Mouse (Mus musculus) midbrain, postnatal 0 days (tissue): ENCODE data around the gene Klhdc4. TPM values are rescaled to one million over a fixed set of nuclear protein-coding genes. Genes with fewer than 3 reads are reported as not detected.

Experiments
- ATAC-seq: fragments of 200-750 bp; cut with Nextera tagmentation; 2 replicates; pipeline ENCODE4 v1.8.0; 2017; ENCODE audit warnings: moderate number of reproducible peaks, mild to moderate bottlenecking, moderate TSS enrichment, moderate library complexity; ENCODE audit not compliant: low FRiP score
- DNase-seq: peaks from one replicate; pipeline ENCODE4 v3.0.0-alpha.2; 2015; ENCODE audit warnings: low spot score
- H3K27ac ChIP-seq: fragments of 300-500 bp; sonication (generic); 2 replicates; pipeline ENCODE4 v1.5.1; 2014; ENCODE audit warnings: low read depth, mild to moderate bottlenecking, low read length, mixed read lengths
- H3K27me3 ChIP-seq: fragments of 300-500 bp; sonication (generic); 2 replicates; pipeline ENCODE4 v1.6.1; 2014; ENCODE audit warnings: low read length, control low read depth, mixed read lengths; ENCODE audit not compliant: insufficient read depth
- H3K36me3 ChIP-seq: fragments of 300-500 bp; sonication (generic); 2 replicates; pipeline ENCODE4 v1.6.1; 2014; ENCODE audit warnings: low read length, control low read depth, mixed read lengths; ENCODE audit not compliant: insufficient read depth
- H3K4me1 ChIP-seq: fragments of 300-500 bp; sonication (generic); 2 replicates; pipeline ENCODE4 v1.6.1; 2014; ENCODE audit warnings: mild to moderate bottlenecking, control low read depth, antibody characterized with exemption, low read length, mixed read lengths; ENCODE audit not compliant: insufficient read depth
- H3K4me2 ChIP-seq: fragments of 300-500 bp; sonication (generic); 2 replicates; pipeline ENCODE4 v1.6.1; 2014; ENCODE audit warnings: low read depth, mild to moderate bottlenecking, low read length, mixed read lengths; ENCODE audit not compliant: poor library complexity, severe bottlenecking
- H3K4me3 ChIP-seq: fragments of 300-500 bp; sonication (generic); 2 replicates; pipeline ENCODE4 v1.5.1; 2014; ENCODE audit warnings: low read depth, mild to moderate bottlenecking, low read length, moderate library complexity
- H3K9ac ChIP-seq: fragments of 300-500 bp; sonication (generic); replicated peaks from 2 replicates; pipeline ENCODE4 v1.6.1; 2014; ENCODE audit warnings: mild to moderate bottlenecking, low read length, moderate library complexity, mixed read lengths; ENCODE audit not compliant: poor library complexity, severe bottlenecking
- H3K9me3 ChIP-seq: fragments of 300-500 bp; sonication (generic); 2 replicates; pipeline ENCODE4 v1.6.1; 2016; ENCODE audit warnings: low read length, control low read depth
- CTCF ChIP-seq: IDR thresholded peaks from 2 replicates; pipeline ENCODE4 v1.5.1; 2016; ENCODE audit warnings: antibody characterized with exemption, mild to moderate bottlenecking
- WGBS: fragments of 180-500 bp; shearing (Covaris S2); extraction: QIAGEN DNeasy Blood & Tissue Kit; methylation state at CpG from one replicate; pipeline ENCODE4 v1.1.7; 2014; 5-methylcytosine and 5-hydroxymethylcytosine counted together
- polyA plus RNA-seq: library from polyadenylated mRNA; unstranded; fragments of >200 nt; fragmentation: Nextera tagmentation; extraction: Ambion mirVana; gene quantifications from 2 replicates; pipeline ENCODE4 v1.2.1, GENCODE M21; 2015
- total RNA-seq: library from RNA; depleted of rRNA; stranded (reverse); fragments of >200 nt; gene quantifications from 2 replicates; pipeline ENCODE4 v1.2.3, GENCODE M21; 2014

Klhdc4 gene
- total and polyA plus RNA-seq, 2 experiments from 2014 or later: 30.7 to 38.3 TPM

DNA sequence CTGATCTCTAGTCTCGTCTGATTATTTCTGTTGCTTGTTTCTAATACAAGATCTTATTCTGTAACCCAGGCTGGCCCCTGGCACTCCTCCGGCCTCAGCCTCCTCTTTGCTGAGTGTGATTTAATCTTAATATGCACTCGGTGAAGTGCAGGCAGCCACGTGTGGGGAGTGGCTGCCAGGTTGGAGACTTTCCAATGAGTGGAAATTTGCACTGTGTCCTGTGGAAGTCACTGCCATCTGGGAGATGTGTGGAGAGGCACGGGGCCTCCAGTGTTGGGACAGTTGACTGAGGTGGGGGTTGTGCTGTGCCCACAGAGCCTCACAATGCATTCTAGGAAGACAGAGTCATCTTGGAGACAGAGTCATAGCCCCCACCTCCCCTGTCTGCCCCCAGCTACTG lies 46.9 kb downstream of the Klhdc4 start:
- no peak for ATAC-seq

DNA sequence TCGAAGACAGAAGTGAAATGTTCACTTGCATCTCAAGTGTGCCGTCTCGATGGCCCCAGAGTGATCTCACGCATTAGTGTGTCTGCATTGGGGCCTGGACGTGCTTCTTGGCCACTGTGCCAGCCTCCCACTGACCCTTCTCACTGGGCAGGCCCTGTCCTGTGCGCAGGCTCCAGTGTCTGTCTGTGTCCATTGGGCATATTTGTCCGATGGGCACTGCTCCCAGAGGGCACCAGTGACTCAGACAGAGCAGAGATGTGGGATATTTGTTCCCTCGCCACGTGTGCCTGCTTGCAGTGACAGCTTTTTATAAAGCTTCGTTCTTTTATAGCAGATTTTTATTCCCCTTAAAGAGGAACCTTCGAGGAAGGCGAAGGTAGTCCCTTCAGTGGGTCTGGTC lies 55.5 kb downstream of the Klhdc4 start:
- Histone ChIP-seq H3K4me2 (no peak overlapping the region), H3K27me3 (no peaks in the 10 kb centered on the region), H3K4me1 (peaks cover 6% of the 10 kb centered on the region), H3K27ac (no peak overlapping the region), H3K9me3 (no peaks in the 10 kb centered on the region), H3K9ac (no peak overlapping the region), H3K36me3 (no peaks in the 10 kb centered on the region), H3K4me3 (no peak overlapping the region)
- DNase-seq: no peak
- ATAC-seq: no peak
- 90% methylated on average over 12 of the region's 12 CpGs for WGBS
- TF ChIP-seq CTCF: no peak

More for the DNA sequence above, 46.9 kb downstream of the Klhdc4 start:
- Histone ChIP-seq H3K27ac (no peak overlapping the region), H3K4me2 (no peak overlapping the region), H3K27me3 (no peaks in the 10 kb centered on the region), H3K4me1 (no peaks in the 10 kb centered on the region), H3K9ac (no peak overlapping the region), H3K4me3 (no peak overlapping the region), H3K9me3 (no peaks in the 10 kb centered on the region), H3K36me3 (peaks cover 14% of the 10 kb centered on the region; the same call in 1 of the 2 replicates)
- 71% methylated on average over 5 of the region's 5 CpGs for WGBS
- no peak for TF ChIP-seq CTCF
- no peak for DNase-seq

DNA sequence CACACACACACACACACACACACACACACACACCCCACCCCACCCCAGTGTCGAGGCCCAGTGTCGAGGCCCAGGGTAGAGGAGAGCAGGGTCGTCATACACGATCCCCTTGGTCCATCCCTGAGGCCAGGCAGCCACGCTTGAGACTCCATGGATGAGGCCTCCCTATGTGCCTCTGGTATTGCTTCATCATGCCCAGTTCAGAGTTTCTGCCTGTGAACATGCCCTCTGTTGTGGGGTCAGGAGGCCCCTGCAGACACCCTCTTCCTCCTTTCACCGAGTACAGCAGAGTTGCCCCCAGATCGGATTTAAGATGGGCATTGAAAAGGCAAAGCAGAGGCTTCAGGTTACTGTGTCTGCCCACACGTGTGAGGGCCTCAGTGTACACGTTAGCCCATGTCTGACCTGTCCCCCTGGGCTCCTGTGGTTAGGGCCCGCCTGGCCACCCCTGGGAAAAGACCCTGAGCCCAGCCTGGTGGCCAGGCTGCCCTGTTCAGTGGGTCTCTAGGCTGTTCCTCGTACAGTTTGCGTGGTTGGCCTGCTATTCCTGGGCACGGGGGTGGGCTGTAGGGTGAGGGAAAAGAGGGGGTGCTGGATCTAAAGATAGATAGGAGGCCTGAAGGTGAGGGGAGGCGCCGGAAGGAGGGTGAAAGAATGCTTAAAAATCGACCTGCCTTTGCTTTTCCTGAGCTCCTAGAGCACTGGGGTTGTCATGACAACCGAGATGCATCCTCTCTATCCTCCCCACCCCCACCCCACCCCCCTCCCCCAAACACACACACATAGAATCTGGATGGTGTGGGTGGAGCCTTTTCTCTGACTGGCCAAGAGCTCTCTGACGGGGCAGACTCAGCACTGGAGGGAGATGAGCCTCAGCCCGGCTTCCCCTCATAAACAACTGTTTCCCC lies 58.3 kb downstream of the Klhdc4 start:
- H3K9ac ChIP-seq: peak overlapping the region; percentile 46
- no peaks in the 10 kb centered on the region for H3K27me3 ChIP-seq
- peak overlapping the region; percentile 38 for H3K4me2 ChIP-seq
- H3K9me3 ChIP-seq: no peaks in the 10 kb centered on the region
- H3K36me3 ChIP-seq: 0 out of 2 replicates have a peak, but pooled peaks cover 5% of the 10 kb centered on the region
- no peak for TF ChIP-seq CTCF
- H3K4me3 ChIP-seq: no peak overlapping the region
- ATAC-seq (peak; percentile 84), DNase-seq (peak; percentile 75)
- peak overlapping the region; percentile 67 for H3K27ac ChIP-seq
- H3K4me1 ChIP-seq: peaks cover 6% of the 10 kb centered on the region
- 21% methylated on average over 19 of the region's 19 CpGs for WGBS

DNA sequence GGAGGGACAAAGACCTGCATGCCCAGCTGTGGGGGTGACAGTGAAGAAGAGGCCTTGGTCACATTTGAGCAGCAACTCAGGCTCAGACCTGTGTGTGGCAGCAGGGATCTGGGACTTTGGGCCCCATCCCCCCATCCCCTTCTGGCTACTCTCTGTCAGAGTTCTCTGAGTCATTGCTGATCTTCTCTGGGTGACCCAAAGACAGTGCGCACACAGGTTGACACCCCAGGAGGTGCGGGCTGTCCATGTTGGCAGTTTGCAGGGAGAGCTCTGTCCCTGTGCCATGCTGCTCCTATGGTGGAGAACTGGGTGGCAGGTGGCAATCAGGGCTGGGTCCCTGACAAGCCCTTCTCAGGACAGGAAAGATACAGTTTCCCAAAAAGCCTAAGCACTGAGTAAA lies 59.7 kb downstream of the Klhdc4 start:
- Histone ChIP-seq H3K4me3 (no peak overlapping the region), H3K27ac (no peak overlapping the region), H3K27me3 (no peaks in the 10 kb centered on the region), H3K4me1 (peaks cover 6% of the 10 kb centered on the region), H3K4me2 (no peak overlapping the region), H3K9ac (no peak overlapping the region), H3K36me3 (0 out of 2 replicates have a peak, but pooled peaks cover 5% of the 10 kb centered on the region), H3K9me3 (no peaks in the 10 kb centered on the region)
- TF ChIP-seq CTCF: no peak
- DNase-seq: no peak
- no peak for ATAC-seq
- WGBS: 100% methylated on average over 2 of the region's 2 CpGs

DNA sequence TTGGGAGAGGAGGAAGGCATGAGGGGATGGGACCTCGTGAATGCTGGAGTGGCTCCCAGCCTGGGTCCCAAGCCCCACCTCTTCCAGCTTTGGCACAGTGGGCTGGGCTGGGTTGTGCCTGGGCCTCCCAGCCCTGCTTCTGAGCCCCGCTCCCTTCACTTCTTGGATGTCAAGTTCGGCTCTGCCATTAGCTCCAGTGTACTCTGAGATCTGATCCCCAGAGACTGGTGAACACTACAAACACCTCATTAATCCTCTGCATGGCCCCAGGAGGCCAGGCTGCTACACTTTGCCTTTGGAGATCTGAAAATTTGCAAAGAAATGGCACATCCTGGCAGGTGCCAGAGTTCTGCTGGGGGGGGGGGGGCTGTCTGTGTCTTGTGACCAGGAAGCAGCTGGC lies 60.3 kb downstream of the Klhdc4 start:
- Histone ChIP-seq H3K27ac (no peak overlapping the region), H3K36me3 (0 out of 2 replicates have a peak, but pooled peaks cover 5% of the 10 kb centered on the region), H3K4me1 (peaks cover 6% of the 10 kb centered on the region), H3K4me2 (no peak overlapping the region), H3K4me3 (no peak overlapping the region), H3K9ac (no peak overlapping the region), H3K27me3 (no peaks in the 10 kb centered on the region), H3K9me3 (no peaks in the 10 kb centered on the region)
- TF ChIP-seq CTCF: no peak
- DNase-seq (no peak), ATAC-seq (no peak)
- WGBS: 41% methylated on average over 3 of the region's 3 CpGs

DNA sequence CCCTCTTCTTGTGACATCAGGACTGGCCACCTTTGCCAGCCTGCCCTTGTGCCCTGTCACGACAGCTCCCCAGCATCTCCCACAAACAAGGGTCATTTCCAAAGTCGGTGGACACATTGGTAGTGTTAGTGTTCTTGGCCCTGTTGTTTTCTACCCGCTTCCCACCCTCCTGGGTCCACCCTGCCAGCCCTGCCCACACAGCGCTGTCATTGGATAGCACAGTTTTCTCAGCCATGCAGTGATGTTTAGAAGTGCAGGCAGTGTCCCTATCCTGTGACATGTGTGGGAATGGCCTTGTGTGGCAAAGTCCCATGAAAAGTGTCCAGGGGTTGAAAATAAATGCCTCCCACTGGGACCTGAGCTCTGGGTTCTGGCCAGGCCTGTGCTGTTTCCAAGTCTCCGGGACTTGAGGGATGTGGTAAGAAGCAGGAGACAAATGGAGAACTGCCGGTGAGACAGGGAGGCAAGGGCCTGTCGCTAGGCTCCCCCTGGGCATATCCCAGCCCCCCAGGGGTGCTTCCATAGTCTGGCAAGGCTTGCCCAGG lies 63.7 kb downstream of the Klhdc4 start:
- no peaks in the 10 kb centered on the region for H3K27me3 ChIP-seq
- DNase-seq: no peak
- H3K4me1 ChIP-seq: no peaks in the 10 kb centered on the region
- no peak overlapping the region for H3K4me3 ChIP-seq
- TF ChIP-seq CTCF: no peak
- no peaks in the 10 kb centered on the region for H3K9me3 ChIP-seq
- no peak overlapping the region for H3K27ac ChIP-seq
- 81% methylated on average over 7 of the region's 7 CpGs for WGBS
- H3K9ac ChIP-seq: no peak overlapping the region
- 0 out of 2 replicates have a peak, but pooled peaks cover 5% of the 10 kb centered on the region for H3K36me3 ChIP-seq
- H3K4me2 ChIP-seq: no peak overlapping the region
- no peak for ATAC-seq
